Mouse (Mus musculus) liver (tissue): ENCODE measurements at regions not wholly inside any gene's neighbourhood (a gene's known extent, or its start where the extent isn't known, plus 50 kb on each side); places are given as distances from the start of the nearest gene placed in this dataset.

Experiments
- DNase-seq: peaks from one replicate; pipeline ENCODE4 v3.0.0-alpha.2; 2020; ENCODE audit warnings: mixed read lengths

DNA sequence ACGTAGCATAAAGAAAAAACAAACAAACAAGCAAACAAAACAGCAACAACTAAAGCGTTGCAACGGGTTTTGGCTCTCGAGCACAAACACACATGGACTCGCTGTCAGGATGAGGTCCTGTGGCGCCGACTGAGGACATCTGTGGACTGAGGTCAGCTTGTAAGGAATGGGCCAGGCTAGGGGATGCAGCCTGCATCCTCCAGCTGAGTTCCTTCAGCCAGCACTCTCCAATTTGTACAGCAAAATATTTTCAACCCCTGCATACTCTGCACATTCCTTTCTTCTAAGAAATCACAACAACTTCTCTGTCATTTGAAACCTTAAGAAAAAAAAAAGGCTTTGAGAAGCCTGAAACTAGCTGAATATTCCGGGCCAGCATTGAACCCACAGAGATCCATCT lies 78.5 kb upstream of the Krr1 start:
- no peak for DNase-seq

DNA sequence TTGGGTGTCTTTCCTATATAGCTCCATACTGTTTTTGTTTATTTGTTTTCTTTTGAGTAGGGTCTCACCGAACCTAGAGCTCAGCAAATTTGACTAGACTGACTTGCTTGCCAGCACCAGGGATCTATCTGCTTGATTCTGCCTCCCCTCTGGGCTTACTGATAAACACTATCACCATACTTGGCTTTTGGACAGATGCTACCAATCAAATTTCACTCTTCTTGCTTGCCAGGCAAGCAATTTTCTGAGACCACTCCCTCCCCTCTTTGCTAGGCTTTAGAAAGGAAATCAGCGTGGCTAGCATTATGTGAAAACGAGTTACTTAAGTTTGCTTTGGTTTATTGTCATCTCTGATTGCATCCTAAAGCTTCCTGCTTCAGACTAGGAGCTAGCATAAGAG lies 75.1 kb upstream of the Krr1 start:
- DNase-seq: no peak

DNA sequence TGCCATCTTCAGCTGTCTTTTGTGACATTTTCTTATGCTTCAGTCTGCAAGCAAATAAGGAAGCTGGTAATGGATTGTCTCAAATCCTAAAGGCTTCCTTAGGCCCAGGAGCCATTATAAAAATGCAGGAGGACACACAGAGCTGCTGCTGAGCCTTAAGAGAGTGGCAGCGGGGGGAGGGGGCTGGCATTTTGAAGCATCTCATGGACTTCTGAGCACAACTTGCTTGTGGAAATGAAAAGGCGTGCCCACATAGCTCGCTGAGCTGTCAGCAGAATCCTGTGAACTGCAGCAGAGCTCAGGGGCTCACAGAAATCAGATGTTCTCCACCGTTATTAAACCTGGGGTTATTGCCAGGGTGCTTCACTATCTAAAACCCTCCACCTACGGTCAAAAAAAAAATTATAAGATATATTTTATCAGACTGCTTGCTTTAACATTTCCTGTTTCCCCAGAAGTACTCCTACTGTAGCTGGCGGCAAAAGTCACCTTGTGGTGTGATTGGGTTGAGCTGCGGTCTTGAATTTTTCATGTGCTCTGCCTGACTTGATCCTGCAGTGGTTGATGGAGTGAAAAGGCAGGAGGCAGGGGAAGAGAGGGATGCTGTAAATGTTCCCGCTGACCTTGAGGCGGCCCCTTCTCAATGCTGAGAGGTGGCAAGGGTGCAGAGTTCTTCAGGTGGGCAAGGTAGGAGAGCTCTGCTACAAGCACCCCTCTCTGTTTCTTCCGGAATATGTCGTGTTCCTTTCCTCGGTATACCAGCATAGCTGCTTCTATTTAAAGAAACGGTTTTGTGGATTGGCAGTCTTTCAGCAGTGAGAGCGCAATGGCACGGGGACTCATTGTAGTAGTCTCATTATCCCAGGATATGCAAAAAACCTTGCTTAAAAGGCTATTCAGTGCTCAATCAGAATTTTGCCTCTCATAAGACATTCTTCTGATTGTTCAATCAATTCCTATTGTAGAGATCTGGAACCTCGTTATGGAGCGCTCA lies 71.4 kb upstream of the Krr1 start:
- DNase-seq: no peak

DNA sequence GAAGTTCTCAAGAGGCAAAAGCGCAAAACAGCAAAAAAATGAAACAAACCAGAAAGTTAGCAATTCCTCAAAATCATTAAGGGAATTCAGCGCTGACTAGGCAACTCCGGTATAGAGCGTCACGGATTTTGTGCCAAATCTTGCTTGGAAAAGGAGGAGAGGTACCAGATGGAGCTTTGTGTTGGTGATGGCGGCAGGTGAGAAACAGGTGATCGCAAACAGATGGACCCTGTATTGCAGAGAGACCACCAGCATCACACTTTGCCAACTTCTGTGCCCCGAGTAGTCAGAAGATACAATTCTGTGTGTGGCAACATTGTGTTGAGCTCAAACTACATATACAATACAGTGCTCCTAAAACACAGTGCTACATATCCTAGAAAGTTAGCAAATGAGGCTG lies 68.5 kb upstream of the Krr1 start:
- DNase-seq: no peak

DNA sequence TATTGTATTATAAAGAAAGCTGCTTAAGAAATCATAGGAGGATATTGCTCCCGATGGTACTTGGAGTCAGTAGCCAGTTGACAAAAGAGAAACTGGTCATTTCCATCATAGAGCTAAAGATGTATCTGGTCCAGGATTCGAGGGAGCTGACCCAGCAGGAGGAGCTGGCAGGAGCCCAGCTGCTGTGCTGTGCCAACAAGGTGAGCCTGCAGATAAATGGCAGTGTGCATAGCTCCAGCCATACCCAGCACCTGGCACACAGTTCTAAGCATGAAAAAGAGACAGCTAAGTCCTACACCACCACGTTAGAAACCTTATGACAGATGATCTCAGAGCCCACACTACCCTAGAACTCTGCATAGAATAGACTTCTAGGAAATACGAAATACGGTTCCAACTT lies 64.6 kb upstream of the Krr1 start:
- DNase-seq: no peak

DNA sequence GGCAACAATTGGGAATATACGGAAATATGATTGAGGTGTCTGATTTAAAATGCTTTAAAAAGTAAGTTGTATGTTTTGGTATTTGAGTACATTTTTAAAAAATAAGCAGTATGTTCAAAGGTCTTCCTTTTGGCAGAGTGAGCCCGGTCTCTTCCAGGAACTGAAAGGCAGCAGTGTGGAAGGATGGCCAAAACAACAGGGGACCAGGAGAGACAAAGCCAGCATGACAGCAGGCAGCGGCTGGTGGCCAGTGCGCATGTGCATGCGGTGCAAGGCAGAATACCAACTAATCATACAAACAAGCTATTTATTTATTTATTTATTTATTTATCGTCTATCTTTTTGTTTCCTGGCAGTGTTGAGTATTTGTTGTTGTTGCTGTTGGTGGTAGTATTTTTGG lies 59.9 kb upstream of the Krr1 start:
- DNase-seq: no peak

DNA sequence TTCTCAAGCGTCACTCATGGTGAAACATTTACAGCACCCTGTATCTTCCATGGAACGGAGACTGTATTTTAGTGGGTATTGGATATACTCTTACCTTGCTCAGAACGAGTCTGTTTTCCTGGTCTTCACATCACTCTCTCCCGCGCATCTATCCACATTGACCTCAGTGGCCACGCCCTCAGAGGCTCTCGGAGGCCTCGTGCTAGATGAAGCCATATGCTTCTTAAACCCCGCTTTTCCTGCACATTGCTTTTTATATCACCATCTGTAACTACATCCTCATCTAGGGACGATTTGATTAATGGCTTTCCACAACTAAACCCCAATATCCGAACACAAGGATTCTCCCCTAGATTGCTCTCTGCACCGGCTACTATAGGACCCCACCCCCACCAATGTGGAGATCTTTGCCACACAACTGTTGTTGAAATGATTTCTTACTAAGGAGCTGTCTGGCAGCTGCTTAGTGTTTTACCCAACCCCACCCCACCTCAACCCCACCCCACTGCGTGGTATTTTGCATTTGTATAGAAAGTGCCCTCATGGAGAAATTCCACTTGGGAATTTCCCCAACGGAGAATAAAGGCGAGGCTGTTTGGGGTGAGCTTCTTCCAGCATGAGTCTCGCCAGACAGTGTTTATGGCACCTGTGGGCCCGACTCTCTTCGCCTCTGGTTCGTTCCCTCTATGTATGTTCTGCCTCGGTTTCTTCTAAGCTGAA lies 59.2 kb upstream of the Krr1 start:
- no peak for DNase-seq

DNA sequence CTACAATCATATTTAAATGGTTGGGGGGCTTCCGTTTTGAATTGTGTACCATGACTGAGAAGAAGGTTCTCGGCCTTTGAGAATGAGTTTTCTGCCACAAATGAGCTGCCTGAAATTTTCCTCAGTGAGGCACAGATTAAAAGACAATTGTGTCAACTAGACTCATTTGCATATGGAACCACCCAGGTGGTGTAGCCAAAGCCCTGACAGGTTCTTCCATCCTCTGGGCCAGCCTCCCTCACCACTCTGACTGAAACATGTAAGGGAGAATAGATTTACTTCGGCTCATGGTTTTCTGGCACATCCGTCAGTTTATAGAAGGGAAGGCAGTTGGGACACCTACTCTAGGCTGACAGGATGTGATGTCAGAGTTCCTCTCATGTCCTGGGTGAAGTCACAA lies 58.2 kb upstream of the Krr1 start:
- DNase-seq: no peak

DNA sequence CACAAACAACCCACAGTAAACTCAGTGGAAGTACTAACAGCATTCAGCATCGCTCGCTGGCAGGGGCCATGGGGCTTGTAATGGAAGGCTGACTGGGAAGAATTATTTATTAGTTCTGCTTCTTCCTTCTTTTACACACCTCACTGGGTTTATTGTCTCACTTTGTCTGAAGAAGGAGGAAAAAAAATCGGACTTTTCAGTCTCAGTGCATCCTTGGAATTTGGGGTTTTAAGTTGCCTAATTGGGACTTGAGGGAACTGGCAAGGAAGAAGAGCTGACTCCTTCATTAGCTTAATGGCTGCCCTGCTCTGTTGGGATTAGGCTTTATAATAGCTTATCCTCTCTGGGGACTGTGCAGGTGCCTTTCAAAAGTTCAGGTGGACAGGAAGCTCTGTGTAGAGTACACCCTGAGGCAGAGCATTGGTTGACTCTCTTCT lies 54.4 kb upstream of the Krr1 start:
- no peak for DNase-seq

DNA sequence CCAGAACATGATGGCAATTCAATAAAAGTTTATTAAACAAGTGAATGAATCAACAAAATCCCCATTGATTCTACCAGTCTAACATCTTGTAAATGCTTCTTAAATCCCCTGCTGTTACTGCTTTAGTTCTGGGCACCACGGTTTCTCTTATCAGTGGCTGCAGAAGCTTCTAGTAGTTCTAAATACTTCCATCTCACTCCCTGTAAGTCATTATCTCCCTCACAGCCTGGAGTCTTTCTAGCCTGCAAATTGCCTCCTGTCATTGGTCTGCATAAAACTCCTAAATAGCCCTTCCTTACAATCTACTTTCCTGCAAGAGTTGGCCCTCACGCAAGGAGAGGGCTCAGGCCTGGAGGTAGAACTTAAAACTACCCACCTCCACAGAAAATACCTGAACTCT lies 53.0 kb upstream of the Krr1 start:
- peak; percentile 12 for DNase-seq

DNA sequence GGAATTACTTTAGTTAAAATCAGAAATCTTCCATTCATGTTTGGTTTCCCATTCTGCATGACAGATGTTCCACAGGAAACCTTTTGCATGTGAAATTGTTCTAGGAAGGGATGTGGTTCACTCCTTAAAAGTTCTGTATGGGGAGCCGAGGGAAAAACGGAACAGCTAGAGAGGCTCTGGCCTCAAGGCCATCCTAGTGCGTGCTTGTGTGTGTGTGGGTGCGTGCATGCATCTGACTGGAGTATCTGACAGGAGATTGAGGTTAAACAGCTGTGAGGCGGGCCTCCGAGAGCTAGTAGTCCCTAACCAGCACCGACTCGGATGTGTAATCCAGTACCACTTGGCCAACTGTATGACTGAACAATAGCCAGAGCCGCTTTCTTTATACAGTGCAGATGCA lies 51.0 kb upstream of the Krr1 start:
- DNase-seq: no peak
